9 mouse cellular contexts compared by ENCODE assay signal in the genomic region with DNA sequence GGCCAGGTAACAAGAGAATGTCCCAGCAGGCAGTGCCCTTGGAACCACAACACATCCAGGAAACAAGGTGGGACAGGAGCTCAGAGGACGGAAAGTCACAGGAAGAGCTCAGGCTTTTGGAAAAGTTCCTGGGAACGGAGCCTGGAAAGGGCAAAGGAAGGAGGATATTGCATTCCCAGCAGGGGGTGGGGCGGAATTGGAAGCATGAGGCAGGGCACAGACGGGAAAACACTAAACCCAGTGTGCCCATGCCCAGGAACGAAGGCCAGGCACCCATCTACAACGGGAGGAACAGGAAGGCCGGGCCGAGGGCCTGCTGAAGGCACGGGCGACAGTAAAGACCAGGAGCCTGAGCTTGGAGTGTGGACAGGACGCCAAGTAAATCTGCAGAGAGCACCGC.
A peak's percentile ranks its signal among the peaks of the same experiment; 100 is the strongest.
DNase-seq lines count a peak whose midpoint lies in the region; ATAC-seq lines count a peak whose summit lies in the region.
"Had no signal": no experiment of that assay in that cellular context is flagged by ENCODE, and none has a peak within 500 bp of the region (broad histone marks: within the 10 kb centered on the region; RNA-seq: fewer than 3 reads in every experiment).

No protein-coding gene starts in this region.

- H3K9ac ChIP-seq in kidney, embryonic 15.5 days: no peak overlapping the region
- H3K9ac ChIP-seq in heart, embryonic 14.5 days (ENCODE audit: low read length): peak overlapping the region; percentile 53; the same call in 1 of the 2 replicates
- H3K9ac ChIP-seq in lung, embryonic 15.5 days: no peak overlapping the region
- H3K9ac ChIP-seq in midbrain, embryonic 13.5 days (replicated peaks): no peak overlapping the region
- H3K9ac ChIP-seq: stomach, embryonic 15.5 days had no signal

- no peaks in the 10 kb centered on the region for H3K9me3 ChIP-seq in kidney, embryonic 15.5 days (replicated peaks)
- H3K9me3 ChIP-seq in heart, embryonic 14.5 days (ENCODE audit: control insufficient read depth, low read length): no peaks in the 10 kb centered on the region
- no peaks in the 10 kb centered on the region for H3K9me3 ChIP-seq in lung, embryonic 15.5 days
- H3K9me3 ChIP-seq in midbrain, embryonic 13.5 days: no peaks in the 10 kb centered on the region
- H3K9me3 ChIP-seq: stomach, embryonic 15.5 days had no signal

- H3K27me3 ChIP-seq in kidney, embryonic 15.5 days: no peaks in the 10 kb centered on the region
- H3K27me3 ChIP-seq in heart, embryonic 14.5 days (ENCODE audit: control insufficient read depth, insufficient read depth, low read length): no peaks in the 10 kb centered on the region
- no peaks in the 10 kb centered on the region for H3K27me3 ChIP-seq in lung, embryonic 15.5 days
- H3K27me3 ChIP-seq in midbrain, embryonic 13.5 days: no peaks in the 10 kb centered on the region
- H3K27me3 ChIP-seq: stomach, embryonic 15.5 days had no signal

- no peaks in the 10 kb centered on the region for H3K36me3 ChIP-seq in kidney, embryonic 15.5 days
- H3K36me3 ChIP-seq in heart, embryonic 14.5 days (ENCODE audit: control insufficient read depth, insufficient read depth, low read length): no peaks in the 10 kb centered on the region
- H3K36me3 ChIP-seq in lung, embryonic 15.5 days: no peaks in the 10 kb centered on the region
- H3K36me3 ChIP-seq in midbrain, embryonic 13.5 days: no peaks in the 10 kb centered on the region
- H3K36me3 ChIP-seq: stomach, embryonic 15.5 days had no signal

- H3K4me3 ChIP-seq in kidney, embryonic 15.5 days (replicated peaks): no peak overlapping the region
- no peak overlapping the region for H3K4me3 ChIP-seq in heart, embryonic 14.5 days (ENCODE audit: control insufficient read depth in 1 of 2, insufficient read depth in 1 of 2, low read depth in 1 of 2, low read length in 2 of 2)
- no peak overlapping the region for H3K4me3 ChIP-seq in lung, embryonic 15.5 days
- H3K4me3 ChIP-seq in midbrain, embryonic 13.5 days (replicated peaks): no peak overlapping the region
- H3K4me3 ChIP-seq: stomach, embryonic 15.5 days had no signal

- no peak for ATAC-seq in kidney, embryonic 15.5 days (replicated peaks; ENCODE audit: low FRiP score)
- peak; percentile 15; the same call in 1 of the 2 replicates for ATAC-seq in heart, embryonic 14.5 days (ENCODE audit: insufficient number of reproducible peaks, insufficient read depth, low FRiP score, low read depth)
- ATAC-seq in lung, embryonic 15.5 days (ENCODE audit: borderline replicate concordance, extremely low read depth, low FRiP score, low TSS enrichment): no peak
- no peak for ATAC-seq in midbrain, embryonic 13.5 days

- no peak overlapping the region for H3K4me2 ChIP-seq in kidney, embryonic 15.5 days
- H3K4me2 ChIP-seq in heart, embryonic 14.5 days (ENCODE audit: low read length): 0 out of 2 replicates have a peak overlapping the region, but pooled peaks have one; percentile 22
- no peak overlapping the region for H3K4me2 ChIP-seq in lung, embryonic 15.5 days
- H3K4me2 ChIP-seq in midbrain, embryonic 13.5 days (replicated peaks): no peak overlapping the region
- H3K4me2 ChIP-seq: stomach, embryonic 15.5 days had no signal

- no peak overlapping the region for H3K27ac ChIP-seq in kidney, embryonic 15.5 days
- H3K27ac ChIP-seq in heart, embryonic 14.5 days (replicated peaks in 1 of 2; ENCODE audit: control insufficient read depth in 1 of 2, insufficient read depth in 1 of 2, low read depth in 2 of 2, low read length in 2 of 2): peak overlapping the region; percentile 48 to 63
- H3K27ac ChIP-seq in lung, embryonic 15.5 days: 0 out of 2 replicates have a peak overlapping the region, but pooled peaks have one; percentile 5
- H3K27ac ChIP-seq in midbrain, embryonic 13.5 days: no peak overlapping the region
- H3K27ac ChIP-seq: stomach, embryonic 15.5 days had no signal

- peak; percentile 66 for DNase-seq in kidney, adult 11 months
- DNase-seq in cerebellum, adult 8-10 months: peak; percentile 79
- no peak for DNase-seq in right cerebral cortex, postnatal 25 days
- DNase-seq in right cerebral cortex, postnatal 36 days (ENCODE audit: low spot score in 2 of 2): no peak

- WGBS in kidney, embryonic 15.5 days: 60% methylated on average over 12 of the region's 12 CpGs
- WGBS in heart, embryonic 14.5 days: 37% methylated on average over 12 of the region's 12 CpGs
- WGBS in lung, embryonic 15.5 days: 54% methylated on average over 12 of the region's 12 CpGs
- 69% methylated on average over 12 of the region's 12 CpGs for WGBS in midbrain, embryonic 13.5 days

- H3K4me1 ChIP-seq in kidney, embryonic 15.5 days: no peaks in the 10 kb centered on the region
- peaks cover 13 to 37% of the 10 kb centered on the region in 2 experiments for H3K4me1 ChIP-seq in heart, embryonic 14.5 days (ENCODE audit: control insufficient read depth in 2 of 2, insufficient read depth in 2 of 2, low read length in 2 of 2)
- no peaks in the 10 kb centered on the region for H3K4me1 ChIP-seq in lung, embryonic 15.5 days
- H3K4me1 ChIP-seq in midbrain, embryonic 13.5 days (replicated peaks): no peaks in the 10 kb centered on the region
- H3K4me1 ChIP-seq: stomach, embryonic 15.5 days had no signal

Comparison
In these comparisons a context has a peak if more than half of its experiments do, and no peak if none do; other contexts are left out.
1. DNase-seq: peak in kidney, adult 11 months (single experiment) and cerebellum, adult 8-10 months (single experiment); none in right cerebral cortex, postnatal 25 days (single experiment) and right cerebral cortex, postnatal 36 days (0 of 2).
2. H3K27ac ChIP-seq: peak in heart, embryonic 14.5 days (2 of 2) and lung, embryonic 15.5 days (single experiment); none in kidney, embryonic 15.5 days (single experiment) and midbrain, embryonic 13.5 days (single experiment).